15 mouse cellular contexts compared by ENCODE assay signal in the genomic region with DNA sequence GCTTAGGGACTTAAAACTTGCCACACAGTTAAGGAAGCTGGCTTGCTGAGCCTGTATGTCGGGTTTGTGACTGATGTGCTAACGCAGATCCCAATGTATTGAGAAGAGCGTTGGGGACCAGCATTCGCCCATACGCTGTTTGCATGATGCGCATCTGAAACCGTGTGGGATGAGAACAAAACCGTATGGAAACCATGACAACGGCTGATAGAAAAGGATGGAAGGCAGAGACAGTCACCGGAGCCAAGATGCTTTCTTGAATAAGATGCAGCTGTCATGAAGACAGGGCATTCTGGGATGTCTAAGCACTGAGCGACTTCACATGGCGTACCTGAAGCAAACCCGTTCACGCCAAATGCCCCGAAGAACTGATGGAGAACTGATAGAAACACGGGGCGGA.
A peak's percentile ranks its signal among the peaks of the same experiment; 100 is the strongest.
DNase-seq lines count a peak whose midpoint lies in the region; ATAC-seq and TF ChIP-seq lines count a peak whose summit lies in the region.
"Had no signal": no experiment of that assay in that cellular context is flagged by ENCODE, and none has a peak within 500 bp of the region (broad histone marks: within the 10 kb centered on the region; RNA-seq: fewer than 3 reads in every experiment).

No protein-coding gene starts in this region.

- no peaks in the 10 kb centered on the region for H3K9me3 ChIP-seq in kidney, embryonic 14.5 days (ENCODE audit: control insufficient read depth, low read length)
- H3K9me3 ChIP-seq: liver, embryonic 12.5 days; neural tube, embryonic 12.5 days had no signal

- TF ChIP-seq CTCF in left cerebral cortex, adult 2 months (IDR thresholded peaks at IDR 0.05), result no peak

- WGBS in kidney, embryonic 14.5 days, result 94% methylated on average over 17 of the region's 17 CpGs

- intact Hi-C loops in left cerebral cortex, adult 2 months (cut with DNase I), result loop anchor here (5.0 kb wide), 1 partner anchor 102 kb away; no protein-coding TSS in a partner anchor

- peak; percentile 26 to 30 for DNase-seq in left cerebral cortex, adult 2 months (ENCODE audit: extremely low spot score in 1 of 2, low spot score in 2 of 2)
- DNase-seq in left cerebral cortex, adult 11 months (ENCODE audit: low spot score), result no peak
- DNase-seq in frontal cortex, adult 2 months (ENCODE audit: extremely low spot score in 1 of 2, low spot score in 1 of 2), result peak; percentile 24 to 67
- peak; percentile 24 to 60 for DNase-seq in layer of hippocampus, postnatal 14 days (ENCODE audit: low spot score in 2 of 2)
- DNase-seq in right cerebral cortex, postnatal 36 days (ENCODE audit: low spot score in 2 of 2), result peak; percentile 48 to 54
- no peak for DNase-seq in adrenal gland, postnatal 4 days (ENCODE audit: low spot score in 2 of 2)
- DNase-seq: cerebellum, adult 9-10 months; embryo, embryonic 11 days; gastrocnemius, postnatal 10 days; thymus, adult 18-20 months had no signal

- H3K27me3 ChIP-seq in kidney, embryonic 14.5 days (ENCODE audit: control insufficient read depth, insufficient read depth, low read length), result no peaks in the 10 kb centered on the region

- peak overlapping the region; percentile 26; the same call in 1 of the 2 replicates for H3K27ac ChIP-seq in left cerebral cortex, adult 2 months
- no peak overlapping the region for H3K27ac ChIP-seq in kidney, embryonic 14.5 days (ENCODE audit: low read depth, low read length)
- H3K27ac ChIP-seq: kidney, postnatal 0 days; liver, embryonic 12.5 days; neural tube, embryonic 12.5 days had no signal

- no peaks in the 10 kb centered on the region for H3K36me3 ChIP-seq in kidney, embryonic 14.5 days (ENCODE audit: control insufficient read depth, insufficient read depth, low read length)
- H3K36me3 ChIP-seq: liver, embryonic 12.5 days; neural tube, embryonic 12.5 days had no signal

- no peak overlapping the region for H3K4me2 ChIP-seq in kidney, embryonic 14.5 days (replicated peaks; ENCODE audit: low read depth, low read length)
- H3K4me2 ChIP-seq: liver, embryonic 12.5 days; neural tube, embryonic 12.5 days had no signal

- peak overlapping the region; percentile 9; the same call in 1 of the 2 replicates for H3K4me3 ChIP-seq in left cerebral cortex, adult 2 months
- H3K4me3 ChIP-seq in kidney, embryonic 14.5 days (ENCODE audit: low read length), result no peak overlapping the region
- H3K4me3 ChIP-seq: liver, embryonic 12.5 days; neural tube, embryonic 12.5 days had no signal

- H3K4me1 ChIP-seq in kidney, embryonic 14.5 days (ENCODE audit: control insufficient read depth, insufficient read depth, low read length), result no peaks in the 10 kb centered on the region
- H3K4me1 ChIP-seq: liver, embryonic 12.5 days; neural tube, embryonic 12.5 days had no signal

- ATAC-seq in kidney, embryonic 14.5 days (ENCODE audit: low FRiP score, low TSS enrichment), result no peak
- ATAC-seq: liver, embryonic 12.5 days; lung, postnatal 0 days had no signal

- H3K9ac ChIP-seq in kidney, embryonic 14.5 days (ENCODE audit: low read depth, low read length), result no peak overlapping the region
- H3K9ac ChIP-seq: liver, embryonic 12.5 days; neural tube, embryonic 12.5 days had no signal

Comparison
In these comparisons a context has a peak if more than half of its experiments do, and no peak if none do; other contexts are left out.
1. DNase-seq: peak in left cerebral cortex, adult 2 months (2 of 2), frontal cortex, adult 2 months (2 of 2), layer of hippocampus, postnatal 14 days (2 of 2) and right cerebral cortex, postnatal 36 days (2 of 2); none in left cerebral cortex, adult 11 months (single experiment) and adrenal gland, postnatal 4 days (0 of 2).